Mouse (Mus musculus) limb, embryonic 13.5 days (tissue): ENCODE measurements around the gene Rxrg. TPM values are rescaled to one million over a fixed set of nuclear protein-coding genes. Genes with fewer than 3 reads are reported as not detected.

Experiments used
- ATAC-seq: fragments of 200-750 bp; cut with Nextera tagmentation; 2 replicates; pipeline ENCODE4 v1.8.0; 2017; ENCODE audit warnings: low read depth, moderate number of reproducible peaks, moderate TSS enrichment; ENCODE audit not compliant: low FRiP score
- H3K27ac ChIP-seq: fragments of 300-500 bp; sonication (generic); 2 replicates; pipeline ENCODE4 v1.5.1; 2015; ENCODE audit warnings: inconsistent platforms, mild to moderate bottlenecking, moderate library complexity
- H3K27me3 ChIP-seq: fragments of 300-500 bp; sonication (generic); 2 replicates; pipeline ENCODE4 v1.6.1; 2015; ENCODE audit warnings: mild to moderate bottlenecking, inconsistent platforms
- H3K36me3 ChIP-seq: fragments of 300-500 bp; sonication (generic); 2 replicates; pipeline ENCODE4 v1.6.1; 2015; ENCODE audit warnings: inconsistent platforms, mild to moderate bottlenecking, moderate library complexity
- H3K4me1 ChIP-seq: fragments of 300-500 bp; sonication (generic); 2 replicates; pipeline ENCODE4 v1.6.1; 2015; ENCODE audit warnings: inconsistent platforms
- H3K4me2 ChIP-seq: fragments of 300-500 bp; sonication (generic); replicated peaks from 2 replicates; pipeline ENCODE4 v1.6.1; 2015; ENCODE audit warnings: inconsistent platforms, mild to moderate bottlenecking, moderate library complexity
- H3K4me3 ChIP-seq: fragments of 300-500 bp; sonication (generic); 2 replicates; pipeline ENCODE4 v1.5.1; 2015; ENCODE audit warnings: moderate library complexity, mild to moderate bottlenecking, inconsistent platforms
- H3K9ac ChIP-seq: fragments of 300-500 bp; sonication (generic); 2 replicates; pipeline ENCODE4 v1.6.1; 2015; ENCODE audit warnings: mild to moderate bottlenecking, inconsistent platforms
- H3K9me3 ChIP-seq: fragments of 300-500 bp; sonication (generic); 2 replicates; pipeline ENCODE4 v1.6.1; 2016; ENCODE audit warnings: inconsistent platforms
- WGBS: fragments of 180-500 bp; shearing (Covaris S2); methylation state at CpG from one replicate; pipeline ENCODE4 v1.1.7; 2015; 5-methylcytosine and 5-hydroxymethylcytosine counted together
- polyA plus RNA-seq: library from polyadenylated mRNA; unstranded; fragments of >200 nt; fragmentation: Nextera tagmentation; extraction: Ambion mirVana; gene quantifications from 2 replicates; pipeline ENCODE4 v1.2.1, GENCODE M21; 2015

Gene Rxrg
- polyA plus RNA-seq, 1 experiment from 2014 or later: 25.7 TPM

- Histone ChIP-seq H3K9ac (no peak overlapping the region), H3K27ac (no peak overlapping the region), H3K4me2 (no peak overlapping the region), H3K27me3 (peaks cover 19% of the 10 kb centered on the region), H3K36me3 (no peaks in the 10 kb centered on the region), H3K4me3 (no peak overlapping the region), H3K9me3 (no peaks in the 10 kb centered on the region), H3K4me1 (peaks cover 20% of the 10 kb centered on the region)
- ATAC-seq: no peak
- 41% methylated on average over 11 of the region's 11 CpGs for WGBS
Measured at GRCm38 (mm10) chr1:167649122-167649633, 51.0 kb downstream of the Rxrg start.

- no peak overlapping the region for H3K4me2 ChIP-seq
- no peaks in the 10 kb centered on the region for H3K36me3 ChIP-seq
- 79% methylated on average over 2 of the region's 2 CpGs for WGBS
- no peaks in the 10 kb centered on the region for H3K9me3 ChIP-seq
- no peak for ATAC-seq
- peaks cover 25% of the 10 kb centered on the region for H3K27me3 ChIP-seq
- H3K27ac ChIP-seq: no peak overlapping the region
- H3K4me3 ChIP-seq: no peak overlapping the region
- H3K9ac ChIP-seq: no peak overlapping the region
- H3K4me1 ChIP-seq: peaks cover 13% of the 10 kb centered on the region
Measured at GRCm38 (mm10) chr1:167652336-167652735, 54.2 kb downstream of the Rxrg start.

GRCm38 (mm10) chr1:167659065-167659464 lies 60.9 kb downstream of the Rxrg start:
- H3K27ac ChIP-seq: no peak overlapping the region
- no peak overlapping the region for H3K9ac ChIP-seq
- H3K4me2 ChIP-seq: no peak overlapping the region
- H3K27me3 ChIP-seq: peaks cover 74% of the 10 kb centered on the region
- no peak for ATAC-seq
- no peak overlapping the region for H3K4me3 ChIP-seq
- no peaks in the 10 kb centered on the region for H3K36me3 ChIP-seq
- WGBS: 89% methylated on average over 3 of the region's 3 CpGs
- peaks cover 15% of the 10 kb centered on the region for H3K4me1 ChIP-seq
- no peaks in the 10 kb centered on the region for H3K9me3 ChIP-seq

- H3K27ac ChIP-seq: no peak overlapping the region
- 2% methylated on average over 21 of the region's 21 CpGs for WGBS
- peak; percentile 71 for ATAC-seq
Measured at GRCm38 (mm10) chr1:167660521-167661101, 62.4 kb downstream of the Rxrg start.

GRCm38 (mm10) chr1:167661123-167661522 lies 62.9 kb downstream of the Rxrg start:
- peaks cover 15% of the 10 kb centered on the region for H3K4me1 ChIP-seq
- peak overlapping the region; percentile 32 for H3K4me3 ChIP-seq
- WGBS: 1% methylated on average over 19 of the region's 19 CpGs
- no peaks in the 10 kb centered on the region for H3K9me3 ChIP-seq
- peak overlapping the region; percentile 31; the same call in 1 of the 2 replicates for H3K9ac ChIP-seq
- H3K36me3 ChIP-seq: no peaks in the 10 kb centered on the region
- H3K27me3 ChIP-seq: peaks cover 67% of the 10 kb centered on the region
- H3K4me2 ChIP-seq: peak overlapping the region; percentile 63
- ATAC-seq: peak; percentile 51
- no peak overlapping the region for H3K27ac ChIP-seq

More at GRCm38 (mm10) chr1:167660521-167661101, 62.4 kb downstream of the Rxrg start:
- Histone ChIP-seq H3K9ac (peak overlapping the region; percentile 39), H3K9me3 (no peaks in the 10 kb centered on the region), H3K4me1 (peaks cover 15% of the 10 kb centered on the region), H3K27me3 (peaks cover 68% of the 10 kb centered on the region), H3K36me3 (no peaks in the 10 kb centered on the region), H3K4me3 (peak overlapping the region; percentile 32), H3K4me2 (peak overlapping the region; percentile 63)

DNA sequence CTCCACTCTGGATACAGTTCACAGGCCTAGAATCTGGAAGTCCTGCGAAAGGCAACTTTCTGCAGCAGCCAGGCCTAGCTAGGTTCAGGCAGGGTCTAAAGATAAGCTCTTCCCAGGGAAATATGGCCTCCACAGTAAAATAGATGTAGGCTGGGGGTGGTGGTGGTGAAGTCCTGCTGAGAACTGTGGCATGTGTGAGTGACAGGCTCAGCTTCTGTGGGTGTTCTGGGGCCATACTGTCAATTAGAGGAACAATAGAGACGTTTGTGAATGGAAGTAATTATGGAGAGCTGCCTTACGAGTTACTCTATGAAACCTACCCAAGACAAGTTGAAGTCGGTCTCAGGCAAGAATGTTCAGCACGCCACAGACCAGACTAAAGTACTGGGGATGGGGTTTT lies 65.0 kb downstream of the Rxrg start:
- H3K27ac ChIP-seq: no peak overlapping the region
- no peak overlapping the region for H3K9ac ChIP-seq
- H3K36me3 ChIP-seq: no peaks in the 10 kb centered on the region
- ATAC-seq: no peak
- H3K4me3 ChIP-seq: no peak overlapping the region
- peaks cover 15% of the 10 kb centered on the region for H3K4me1 ChIP-seq
- H3K4me2 ChIP-seq: no peak overlapping the region
- 50% methylated on average over 5 of the region's 5 CpGs for WGBS
- H3K27me3 ChIP-seq: peaks cover 58% of the 10 kb centered on the region
- no peaks in the 10 kb centered on the region for H3K9me3 ChIP-seq

DNA sequence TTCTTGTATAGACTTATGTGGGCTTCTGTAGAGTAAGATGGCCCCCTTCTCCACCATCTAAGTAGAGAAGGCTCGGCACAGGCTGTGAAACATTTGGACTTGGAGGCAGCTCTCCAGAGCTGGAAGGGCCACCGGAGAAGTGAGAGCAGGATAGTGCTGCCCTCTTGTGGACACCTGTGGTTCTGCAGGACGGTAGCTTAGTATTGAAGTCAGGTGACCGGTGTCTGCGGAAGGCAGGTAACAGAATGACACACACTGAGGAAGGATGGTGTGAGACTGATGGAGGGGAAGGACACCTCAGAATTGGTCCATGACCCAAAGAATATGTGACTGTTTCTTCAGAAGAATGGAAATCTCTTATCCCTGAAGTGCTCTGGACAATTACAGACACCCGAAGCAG lies 71.6 kb downstream of the Rxrg start:
- Histone ChIP-seq H3K4me2 (no peak overlapping the region), H3K4me3 (no peak overlapping the region), H3K4me1 (0 out of 2 replicates have a peak, but pooled peaks cover 4% of the 10 kb centered on the region), H3K36me3 (no peaks in the 10 kb centered on the region), H3K9ac (no peak overlapping the region), H3K9me3 (no peaks in the 10 kb centered on the region), H3K27me3 (peaks cover 74% of the 10 kb centered on the region), H3K27ac (no peak overlapping the region)
- 29% methylated on average over 6 of the region's 6 CpGs for WGBS
- ATAC-seq: no peak

DNA sequence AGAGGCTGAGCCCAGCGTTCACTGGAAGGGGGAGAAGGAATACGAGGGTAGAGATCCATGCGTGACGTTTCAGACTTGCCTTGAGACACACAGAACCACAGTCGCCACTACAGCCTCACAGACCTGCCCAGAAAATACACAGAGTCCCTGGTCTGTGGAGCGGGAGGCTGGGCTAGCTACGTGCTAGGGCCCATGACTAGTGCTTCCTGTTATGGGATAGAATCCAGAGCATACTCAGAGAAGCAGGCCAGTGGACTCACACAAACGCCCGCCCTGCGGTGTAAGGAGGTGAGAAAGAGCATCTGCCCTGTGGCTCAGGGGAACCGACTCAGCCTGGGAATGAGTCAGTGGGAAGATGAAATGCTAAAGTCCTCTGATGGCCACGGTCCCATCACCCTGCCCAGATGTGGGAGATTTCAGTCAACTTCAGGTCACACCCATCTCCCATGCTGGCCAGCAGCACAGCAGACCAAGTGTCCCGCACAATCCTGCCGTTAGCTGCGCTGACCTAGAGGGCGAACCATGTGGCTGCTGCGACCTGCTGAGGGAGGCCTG lies 74.3 kb downstream of the Rxrg start:
- H3K4me2 ChIP-seq: 0 out of 2 replicates have a peak overlapping the region, but pooled peaks have one; percentile 9
- H3K9ac ChIP-seq: no peak overlapping the region
- no peaks in the 10 kb centered on the region for H3K36me3 ChIP-seq
- peaks cover 88% of the 10 kb centered on the region for H3K27me3 ChIP-seq
- H3K4me3 ChIP-seq: no peak overlapping the region; the same call in 1 of the 2 replicates
- no peak for ATAC-seq
- H3K4me1 ChIP-seq: 0 out of 2 replicates have a peak, but pooled peaks cover 4% of the 10 kb centered on the region
- no peak overlapping the region for H3K27ac ChIP-seq
- no peaks in the 10 kb centered on the region; the same call in 1 of the 2 replicates for H3K9me3 ChIP-seq
- WGBS: 20% methylated on average over 17 of the region's 17 CpGs

DNA sequence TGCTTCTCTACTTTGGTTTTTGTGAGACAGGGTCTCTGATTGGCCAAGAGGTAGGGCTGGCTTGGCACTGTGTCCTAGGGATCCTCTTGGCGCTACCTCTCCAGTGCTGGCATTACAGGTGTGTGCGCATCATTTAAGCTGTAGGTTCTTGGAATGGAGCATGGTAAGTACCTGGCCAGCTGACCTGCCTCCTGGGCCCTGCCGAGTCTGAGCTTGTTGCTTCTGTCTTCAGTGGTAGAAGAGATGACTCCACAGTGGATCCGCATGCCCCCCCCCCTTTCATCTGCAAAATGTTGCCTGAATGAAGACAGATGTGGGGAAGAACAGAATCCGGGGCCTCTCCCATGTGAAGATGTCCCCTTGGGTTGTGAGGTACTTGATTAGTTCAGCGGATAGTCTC lies 80.9 kb downstream of the Rxrg start:
- Histone ChIP-seq H3K27me3 (peaks cover 33% of the 10 kb centered on the region), H3K4me1 (no peaks in the 10 kb centered on the region), H3K27ac (no peak overlapping the region), H3K4me2 (no peak overlapping the region), H3K9me3 (peaks cover 7% of the 10 kb centered on the region), H3K9ac (no peak overlapping the region), H3K36me3 (no peaks in the 10 kb centered on the region), H3K4me3 (no peak overlapping the region)
- no peak for ATAC-seq
- 93% methylated on average over 6 of the region's 6 CpGs for WGBS

DNA sequence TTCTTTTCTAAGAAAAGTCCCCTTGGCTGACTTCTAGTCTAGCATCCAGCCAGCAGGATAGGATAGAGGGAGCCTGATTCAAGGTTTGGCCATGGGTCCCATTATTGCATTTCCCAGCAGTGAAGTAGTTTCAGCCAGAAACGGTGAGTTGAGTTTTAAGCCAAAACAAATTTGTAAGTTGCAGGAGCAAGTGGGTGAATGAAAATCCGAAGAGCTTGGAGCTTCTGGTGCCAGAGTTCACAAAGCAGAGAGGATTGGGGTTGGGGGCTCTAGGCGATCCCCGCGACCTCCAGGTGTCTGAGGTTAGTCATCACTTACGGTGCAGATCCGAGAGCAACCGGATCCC lies 89.8 kb downstream of the Rxrg start:
- Histone ChIP-seq H3K36me3 (no peaks in the 10 kb centered on the region), H3K27me3 (peaks cover 72% of the 10 kb centered on the region), H3K9me3 (peaks cover 5% of the 10 kb centered on the region; the same call in 1 of the 2 replicates), H3K4me1 (peaks cover 22% of the 10 kb centered on the region), H3K9ac (0 out of 2 replicates have a peak overlapping the region, but pooled peaks have one; percentile 68), H3K27ac (no peak overlapping the region), H3K4me2 (peak overlapping the region; percentile 95), H3K4me3 (peak overlapping the region; percentile 58)
- ATAC-seq: no peak
- WGBS: 0% methylated on average over 8 of the region's 8 CpGs

- Histone ChIP-seq H3K9ac (peak overlapping the region; percentile 68), H3K4me1 (peaks cover 22% of the 10 kb centered on the region), H3K36me3 (no peaks in the 10 kb centered on the region), H3K4me2 (peak overlapping the region; percentile 95), H3K9me3 (peaks cover 5% of the 10 kb centered on the region; the same call in 1 of the 2 replicates), H3K27me3 (peaks cover 78% of the 10 kb centered on the region), H3K4me3 (peak overlapping the region; percentile 58), H3K27ac (no peak overlapping the region)
- WGBS: under 1% methylated on average over 96 of the region's 98 CpGs
- ATAC-seq: peak; percentile 54
Measured at GRCm38 (mm10) chr1:167688347-167689231, 90.4 kb downstream of the Rxrg start.

- H3K4me2 ChIP-seq: peak within 1 kb of the TSS; percentile 95
- no peaks in the 10 kb centered on the region for H3K36me3 ChIP-seq
- 0% methylated on average over 3 of the region's 3 CpGs for WGBS
- peak within 1 kb of the TSS; percentile 58 for H3K4me3 ChIP-seq
- peaks cover 22% of the 10 kb centered on the region for H3K4me1 ChIP-seq
- no peak within 1 kb of the TSS for H3K27ac ChIP-seq
- peaks cover 5% of the 10 kb centered on the region; the same call in 1 of the 2 replicates for H3K9me3 ChIP-seq
- peak within 1 kb of the TSS; percentile 68 for H3K9ac ChIP-seq
- H3K27me3 ChIP-seq: peaks cover 83% of the 10 kb centered on the region
- ATAC-seq: no peak
Measured at GRCm38 (mm10) chr1:167689232-167689261, 90.9 kb downstream of the Rxrg start, which contains the start of gene Lmx1a. Gene Lmx1a, plus strand, starts transcription at chr1:167689237.
